In the genomic region with DNA sequence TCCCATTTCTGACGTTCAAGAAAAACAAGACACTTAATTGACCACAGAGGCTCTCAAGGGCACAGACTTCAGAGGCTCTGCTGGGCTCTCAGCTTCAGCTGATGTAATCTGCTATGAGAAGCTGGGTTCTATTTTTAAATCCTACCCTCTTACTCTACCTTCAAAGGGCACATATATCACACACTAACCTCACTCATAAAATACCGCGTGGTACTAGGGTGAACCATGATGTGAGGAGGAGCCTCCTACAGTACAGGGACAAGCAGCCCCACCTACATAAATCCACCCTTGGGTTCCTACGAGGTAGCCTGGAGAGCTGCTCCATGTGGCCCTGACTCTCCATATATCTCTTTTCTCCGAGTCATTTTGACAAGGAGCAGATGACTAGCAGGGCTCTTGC, we compare ENCODE assay signal across 11 mouse cellular contexts. TPM values are rescaled to one million over a fixed set of nuclear protein-coding genes. Genes with fewer than 3 reads are reported as not detected.
DNase-seq lines count a peak whose midpoint lies in the region; ATAC-seq and TF ChIP-seq lines count a peak whose summit lies in the region.
"Had no signal": no experiment of that assay in that cellular context is flagged by ENCODE, and none has a peak within 500 bp of the region (broad histone marks: within the 10 kb centered on the region; RNA-seq: fewer than 3 reads in every experiment).

No protein-coding gene starts in this region.

- intact Hi-C loops in heart, postnatal 10 days (cut with DNase I) = loop anchor here (2.0 kb wide), 1 partner anchor 220 kb away; no protein-coding TSS in a partner anchor

- no peak for TF ChIP-seq POLR2A in thymus, adult 2 months (IDR thresholded peaks at IDR 0.05; ENCODE audit: control insufficient read depth, extremely low read depth, insufficient read depth, low read length, poor library complexity)

- TF ChIP-seq CTCF in thymus, adult 2 months (IDR thresholded peaks at IDR 0.05; ENCODE audit: borderline replicate concordance, control insufficient read depth, extremely low read depth, insufficient read depth, low read length, poor library complexity) = no peak

- H3K27me3 ChIP-seq in heart, embryonic 10.5 days (ENCODE audit: insufficient read depth, poor library complexity, severe bottlenecking) = no peaks in the 10 kb centered on the region
- no peaks in the 10 kb centered on the region for H3K27me3 ChIP-seq in thymus, adult 2 months (ENCODE audit: control insufficient read depth, insufficient read depth, low read length)
- no peaks in the 10 kb centered on the region for H3K27me3 ChIP-seq in midbrain, embryonic 15.5 days (replicated peaks)
- H3K27me3 ChIP-seq: stomach, embryonic 15.5 days had no signal

- ATAC-seq in midbrain, embryonic 15.5 days (replicated peaks) = no peak

- no peak overlapping the region for H3K9ac ChIP-seq in midbrain, embryonic 15.5 days
- H3K9ac ChIP-seq: stomach, embryonic 15.5 days had no signal

- H3K4me3 ChIP-seq in heart, embryonic 10.5 days = peak overlapping the region; percentile 22; the same call in 1 of the 2 replicates
- H3K4me3 ChIP-seq in thymus, adult 2 months (ENCODE audit: control insufficient read depth, insufficient read depth, low read length) = no peak overlapping the region
- no peak overlapping the region for H3K4me3 ChIP-seq in midbrain, embryonic 15.5 days
- H3K4me3 ChIP-seq: stomach, embryonic 15.5 days had no signal

- WGBS in heart, embryonic 10.5 days = 27% methylated on average over 5 of the region's 5 CpGs
- WGBS in thymus, adult 2 months = 46% methylated on average over 5 of the region's 5 CpGs
- WGBS in midbrain, embryonic 15.5 days = 82% methylated on average over 5 of the region's 5 CpGs

- H3K4me1 ChIP-seq in heart, embryonic 10.5 days = peaks cover 25% of the 10 kb centered on the region; the same call in 1 of the 2 replicates
- peaks cover 14% of the 10 kb centered on the region for H3K4me1 ChIP-seq in thymus, adult 2 months (replicated peaks; ENCODE audit: control insufficient read depth, insufficient read depth, low read length)
- H3K4me1 ChIP-seq in midbrain, embryonic 15.5 days = no peaks in the 10 kb centered on the region
- H3K4me1 ChIP-seq: stomach, embryonic 15.5 days had no signal

- H3K27ac ChIP-seq in heart, embryonic 10.5 days = peak overlapping the region; percentile 84
- H3K27ac ChIP-seq in thymus, adult 2 months (ENCODE audit: control insufficient read depth, insufficient read depth, low read length) = no peak overlapping the region
- no peak overlapping the region for H3K27ac ChIP-seq in midbrain, embryonic 15.5 days
- H3K27ac ChIP-seq: stomach, embryonic 15.5 days had no signal

- H3K9me3 ChIP-seq in heart, embryonic 10.5 days = no peaks in the 10 kb centered on the region
- no peaks in the 10 kb centered on the region for H3K9me3 ChIP-seq in midbrain, embryonic 15.5 days
- H3K9me3 ChIP-seq: stomach, embryonic 15.5 days had no signal

- H3K4me2 ChIP-seq in midbrain, embryonic 15.5 days = no peak overlapping the region
- H3K4me2 ChIP-seq: stomach, embryonic 15.5 days had no signal

- peaks cover 8% of the 10 kb centered on the region; the same call in 1 of the 2 replicates for H3K36me3 ChIP-seq in heart, embryonic 10.5 days
- H3K36me3 ChIP-seq in thymus, adult 2 months (ENCODE audit: control insufficient read depth, insufficient read depth, low read length) = no peaks in the 10 kb centered on the region
- no peaks in the 10 kb centered on the region for H3K36me3 ChIP-seq in midbrain, embryonic 15.5 days (replicated peaks)
- H3K36me3 ChIP-seq: stomach, embryonic 15.5 days had no signal

- DNase-seq in heart, embryonic 10.5 days (ENCODE audit: low spot score) = peak; percentile 79
- DNase-seq in heart, adult 8-10 months (ENCODE audit: low spot score) = no peak
- DNase-seq in thymus, postnatal 14 days = peak; percentile 16
- DNase-seq in thymus, adult 2 months = no peak
- peak; percentile 3 to 15 for DNase-seq in heart, postnatal 10 days
- peak; percentile 13 for DNase-seq in thymus, postnatal 4 days
- no peak for DNase-seq in lung, postnatal 14 days
- DNase-seq: cerebellum, adult 2 months; liver had no signal

RNA-seq across cellular contexts. Expression of a gene that starts 45.8 kb away (rescaled TPM):
- polyA plus RNA-seq in heart, embryonic 10.5 days (2016; fragmentation: Nextera tagmentation; extraction: Ambion mirVana) = 27.9 and 35.8 TPM in 2 replicates
- total RNA-seq in heart, adult 8-10 months (2022) = 10 to 100 TPM in 3 of 4 experiments, 1 to 10 TPM in 1; 8.5 to 11.6 (median 10.6) TPM
- polyA plus RNA-seq in thymus, adult 2 months (2012; rRNA removed) = 0.47 and 0.69 TPM in 2 replicates
- total RNA-seq in heart, postnatal 10 days (2021) = 10 to 100 TPM in 1 of 2 experiments, 1 to 10 TPM in 1; 9.8 to 12.2 TPM
- 67.0 and 68.0 TPM in 2 replicates for polyA plus RNA-seq in midbrain, embryonic 15.5 days (2015; fragmentation: Nextera tagmentation; extraction: Ambion mirVana)

Comparison
In these comparisons a context has a peak if more than half of its experiments do, and no peak if none do; other contexts are left out.
1. DNase-seq: peak in heart, embryonic 10.5 days (single experiment), thymus, postnatal 14 days (single experiment), heart, postnatal 10 days (2 of 2) and thymus, postnatal 4 days (single experiment); none in heart, adult 8-10 months (single experiment), thymus, adult 2 months (single experiment) and lung, postnatal 14 days (single experiment).
2. RNA of a gene that starts 45.8 kb away (polyA plus RNA-seq): 67.0 to 68.0 TPM in midbrain, embryonic 15.5 days and 27.9 to 35.8 TPM in heart, embryonic 10.5 days; 0.47 to 0.69 TPM in thymus, adult 2 months; every median in the first group is over 10 times any median in the second.